Mouse (Mus musculus) hindbrain, embryonic 11.5 days (tissue): ENCODE measurements around the gene Olfr1366. TPM values are rescaled to one million over a fixed set of nuclear protein-coding genes. Genes with fewer than 3 reads are reported as not detected.
"Not testable (repeated sequence)": the region's sequence is repeated elsewhere in the genome, so short reads cannot be mapped to it uniquely, and the experiment has no call there.

ENCODE experiments used
- ATAC-seq: fragments of 200-750 bp; cut with Nextera tagmentation; 2 replicates; pipeline ENCODE4 v1.8.0; 2017; ENCODE audit warnings: mild to moderate bottlenecking, moderate TSS enrichment, moderate library complexity; ENCODE audit not compliant: low FRiP score
- DNase-seq: peaks from one replicate; pipeline ENCODE4 v3.0.0-alpha.2; 2015; ENCODE audit warnings: low spot score
- H3K27ac ChIP-seq: fragments of 300-500 bp; sonication (generic); 2 replicates; pipeline ENCODE4 v1.5.1; 2014; ENCODE audit warnings: mild to moderate bottlenecking, low read depth, low read length
- H3K27me3 ChIP-seq: fragments of 300-500 bp; sonication (generic); 2 replicates; pipeline ENCODE4 v1.6.1; 2014; ENCODE audit warnings: mild to moderate bottlenecking, low read length, moderate library complexity, mixed read lengths; ENCODE audit not compliant: control insufficient read depth, insufficient read depth
- H3K36me3 ChIP-seq: fragments of 300-500 bp; sonication (generic); 2 replicates; pipeline ENCODE4 v1.6.1; 2014; ENCODE audit warnings: mild to moderate bottlenecking, low read length, moderate library complexity, mixed read lengths; ENCODE audit not compliant: control insufficient read depth, insufficient read depth
- H3K4me1 ChIP-seq: fragments of 300-500 bp; sonication (generic); replicated peaks from 2 replicates; pipeline ENCODE4 v1.6.1; 2014; ENCODE audit warnings: low read length, mixed read lengths; ENCODE audit not compliant: control insufficient read depth, insufficient read depth
- H3K4me2 ChIP-seq: fragments of 300-500 bp; sonication (generic); replicated peaks from 2 replicates; pipeline ENCODE4 v1.6.1; 2014; ENCODE audit warnings: mild to moderate bottlenecking, low read depth, low read length
- H3K4me3 ChIP-seq: fragments of 300-500 bp; sonication (generic); 2 replicates; pipeline ENCODE4 v1.5.1; 2014; ENCODE audit warnings: low read depth, low read length
- H3K9ac ChIP-seq: fragments of 300-500 bp; sonication (generic); 2 replicates; pipeline ENCODE4 v1.6.1; 2014; ENCODE audit warnings: low read depth, low read length
- H3K9me3 ChIP-seq: fragments of 300-500 bp; sonication (generic); 2 replicates; pipeline ENCODE4 v1.6.1; 2016; ENCODE audit warnings: low read length; ENCODE audit not compliant: control insufficient read depth
- WGBS: fragments of 180-500 bp; shearing (Covaris S2); extraction: QIAGEN DNeasy Blood & Tissue Kit; methylation state at CpG from one replicate; pipeline ENCODE4 v1.1.7; 2014; 5-methylcytosine and 5-hydroxymethylcytosine counted together
- polyA plus RNA-seq: library from polyadenylated mRNA; unstranded; fragments of >200 nt; fragmentation: Nextera tagmentation; extraction: Ambion mirVana; gene quantifications from 2 replicates; pipeline ENCODE4 v1.2.1, GENCODE M21; 2014

The Olfr1366 gene
- polyA plus RNA-seq, 1 experiment from 2014 or later, result 0.05 TPM

DNA sequence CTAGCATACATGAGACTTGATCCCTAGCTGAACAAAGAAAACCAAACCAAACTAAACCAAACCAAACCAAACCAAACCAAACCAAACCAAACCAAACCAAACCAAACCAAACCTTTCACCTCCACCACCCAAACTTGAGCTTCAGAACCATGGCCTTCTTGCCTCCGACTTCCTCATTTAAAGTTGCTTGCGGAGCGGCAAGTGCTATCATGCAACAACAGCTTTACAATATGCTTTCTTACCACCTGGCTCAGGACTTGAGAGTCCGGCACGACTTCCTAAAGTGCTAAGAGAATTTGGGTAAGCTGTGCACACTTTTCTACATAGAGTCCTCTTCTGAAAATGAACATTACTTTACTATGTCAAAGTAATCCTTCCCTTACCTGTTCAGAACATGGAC, 40.3 kb downstream of the Olfr1366 start:
- H3K4me3 ChIP-seq, result no peak overlapping the region
- H3K4me2 ChIP-seq, result no peak overlapping the region
- WGBS, result 82% methylated on average over 5 of the region's 5 CpGs
- no peaks in the 10 kb centered on the region for H3K27me3 ChIP-seq
- no peak overlapping the region for H3K9ac ChIP-seq
- DNase-seq (no peak), ATAC-seq (no peak)
- H3K4me1 ChIP-seq, result no peaks in the 10 kb centered on the region
- H3K27ac ChIP-seq, result no peak overlapping the region
- no peaks in the 10 kb centered on the region for H3K9me3 ChIP-seq
- H3K36me3 ChIP-seq, result no peaks in the 10 kb centered on the region

DNA sequence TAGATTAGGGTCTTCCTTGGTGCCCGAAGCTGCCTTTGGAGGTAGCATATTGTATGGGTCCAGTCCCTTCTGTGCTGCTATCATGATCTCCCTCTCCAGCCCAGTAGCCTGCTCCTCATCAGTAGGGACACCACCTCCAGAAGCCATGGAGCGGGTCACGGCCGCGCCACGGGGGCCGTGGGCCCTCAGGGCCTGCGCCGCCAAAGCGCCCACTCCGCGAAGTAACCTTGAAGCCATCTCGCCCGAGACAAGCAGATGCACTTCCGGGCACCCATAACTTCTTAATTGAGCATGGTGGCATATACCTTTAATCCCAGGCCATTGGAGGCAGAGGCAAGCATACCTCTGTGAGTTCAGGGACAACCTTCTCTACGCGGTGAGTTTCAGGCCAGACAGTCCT, 41.4 kb downstream of the Olfr1366 start, which contains the start of gene Gm11273:
Gene Gm11273 (minus strand): TSS at position 237 of the 400 bp plus-strand sequence.
- H3K9ac ChIP-seq, H3K4me3 ChIP-seq, H3K27ac ChIP-seq, H3K9me3 ChIP-seq, H3K4me1 ChIP-seq, H3K4me2 ChIP-seq, H3K27me3 ChIP-seq, ATAC-seq, DNase-seq, H3K36me3 ChIP-seq: not testable (repeated sequence)
- 90% methylated on average over 14 of the region's 17 CpGs for WGBS

DNA sequence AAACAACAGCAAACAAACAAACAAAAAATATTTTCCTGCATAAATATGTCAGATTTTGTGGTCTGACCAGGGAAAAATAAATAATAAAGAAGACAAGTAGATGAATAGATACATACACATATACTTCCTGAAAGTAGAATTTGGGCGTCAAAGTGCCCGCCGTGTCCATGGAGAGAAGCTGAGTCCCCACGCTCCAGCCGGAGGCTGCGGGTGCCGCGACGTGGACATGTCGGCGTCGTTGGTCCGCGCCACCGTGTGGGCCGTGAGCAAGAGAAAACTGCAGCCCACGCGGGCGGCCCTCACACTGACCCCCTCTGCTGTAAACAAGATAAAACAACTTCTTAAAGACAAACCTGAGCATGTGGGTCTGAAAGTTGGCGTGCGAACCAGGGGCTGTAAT, 47.5 kb downstream of the Olfr1366 start, which contains the start of gene AK157302:
Gene AK157302 (plus strand): TSS at position 144 of the 400 bp plus-strand sequence.
- 92% methylated on average over 21 of the region's 21 CpGs for WGBS
- H3K27ac ChIP-seq, result no peak within 1 kb of the TSS
- H3K27me3 ChIP-seq, result no peaks in the 10 kb centered on the region
- no peak within 1 kb of the TSS for H3K4me2 ChIP-seq
- ATAC-seq (no peak), DNase-seq (no peak)
- no peaks in the 10 kb centered on the region for H3K36me3 ChIP-seq
- no peaks in the 10 kb centered on the region for H3K9me3 ChIP-seq
- no peak within 1 kb of the TSS for H3K4me3 ChIP-seq
- no peak within 1 kb of the TSS for H3K9ac ChIP-seq
- no peaks in the 10 kb centered on the region for H3K4me1 ChIP-seq

DNA sequence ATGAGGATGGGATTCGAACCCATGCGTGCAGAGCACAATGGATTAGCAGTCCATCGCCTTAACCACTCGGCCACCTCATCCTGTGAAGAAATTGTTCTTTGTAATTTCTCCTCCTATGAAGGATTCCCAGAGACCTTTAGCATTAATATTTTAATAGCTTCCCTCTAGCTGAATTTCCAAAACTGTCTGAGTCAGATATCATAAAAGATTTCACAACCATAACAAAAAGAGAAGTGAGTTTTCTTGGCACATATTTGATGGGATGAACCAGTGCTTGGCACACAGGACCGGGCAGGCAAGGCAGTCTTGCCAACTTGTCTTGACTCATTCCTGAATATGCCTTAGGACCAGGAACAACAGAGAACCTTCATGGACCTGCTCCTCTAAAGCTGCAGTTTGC, 49.8 kb downstream of the Olfr1366 start:
- H3K4me3 ChIP-seq, result no peak overlapping the region
- 94% methylated on average over 5 of the region's 5 CpGs for WGBS
- no peak overlapping the region for H3K9ac ChIP-seq
- H3K4me1 ChIP-seq, result no peaks in the 10 kb centered on the region
- H3K4me2 ChIP-seq, result no peak overlapping the region
- no peaks in the 10 kb centered on the region for H3K27me3 ChIP-seq
- H3K27ac ChIP-seq, result no peak overlapping the region
- ATAC-seq (no peak), DNase-seq (no peak)
- H3K9me3 ChIP-seq, result no peaks in the 10 kb centered on the region
- no peaks in the 10 kb centered on the region for H3K36me3 ChIP-seq

DNA sequence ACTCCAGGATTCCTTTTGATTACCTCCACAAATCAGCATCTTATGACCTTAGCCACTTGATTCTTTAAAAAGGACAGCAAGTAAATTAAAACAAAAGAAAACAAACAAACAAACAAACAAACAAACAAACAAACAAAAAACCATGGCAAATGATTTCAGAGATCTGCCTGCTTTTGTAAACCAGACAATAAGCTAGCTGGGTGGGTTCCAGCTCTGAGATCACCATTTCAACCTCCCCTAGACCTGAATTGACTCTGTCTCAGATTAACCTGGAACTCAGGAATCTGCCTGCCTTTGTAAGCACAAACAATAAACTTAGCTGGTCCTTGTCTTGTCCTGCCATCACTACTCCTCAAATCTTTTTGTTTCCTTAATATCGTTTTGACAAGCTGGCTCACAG, 55.7 kb downstream of the Olfr1366 start:
- H3K9me3 ChIP-seq, result no peaks in the 10 kb centered on the region
- WGBS, result 90% methylated on average over 1 of the region's 1 CpGs

More for the DNA sequence above, 55.7 kb downstream of the Olfr1366 start:
- Histone ChIP-seq H3K4me1 (no peaks in the 10 kb centered on the region), H3K4me3 (no peak overlapping the region), H3K27ac (no peak overlapping the region), H3K36me3 (no peaks in the 10 kb centered on the region), H3K9ac (no peak overlapping the region), H3K27me3 (no peaks in the 10 kb centered on the region), H3K4me2 (no peak overlapping the region)
- DNase-seq (no peak), ATAC-seq (no peak)

Other genes with a start within 250 kb of the Olfr1366 start
- 0.32 TPM in 1 of 2 replicates, not detected in the other for gene Gpx6, start 230.7 kb downstream of the Olfr1366 start, polyA plus RNA-seq
- not detected in 2 replicates for gene Olfr1367, start 195.9 kb downstream of the Olfr1366 start, polyA plus RNA-seq
- gene Zscan12, start 180.0 kb downstream of the Olfr1366 start, polyA plus RNA-seq, result 18.7 and 20.3 TPM in 2 replicates
- 84.8 and 90.5 TPM in 2 replicates for gene Zkscan3, start 140.1 kb downstream of the Olfr1366 start, polyA plus RNA-seq
- gene Pgbd1, start 101.8 kb downstream of the Olfr1366 start, polyA plus RNA-seq, result 5.9 and 6.0 TPM in 2 replicates
- gene Zscan26, start 89.1 kb downstream of the Olfr1366 start, polyA plus RNA-seq, result 18.4 and 21.0 TPM in 2 replicates
- gene Nkapl, start 74.3 kb downstream of the Olfr1366 start, polyA plus RNA-seq, result 2.5 and 3.4 TPM in 2 replicates
- 5.2 and 5.9 TPM in 2 replicates for gene Zkscan4, start 63.9 kb downstream of the Olfr1366 start, polyA plus RNA-seq
- gene Gm10065, start 63.4 kb downstream of the Olfr1366 start, polyA plus RNA-seq, result not detected in 2 replicates
- 0.23 and 0.35 TPM in 2 replicates for gene AK157302, start 47.6 kb downstream of the Olfr1366 start, polyA plus RNA-seq
- gene Gm11273, start 41.4 kb downstream of the Olfr1366 start, polyA plus RNA-seq, result 3.7 and 5.1 TPM in 2 replicates
- gene Zkscan8, start 11.7 kb downstream of the Olfr1366 start, polyA plus RNA-seq, result 9.8 and 11.0 TPM in 2 replicates
- gene Olfr1535, start 17.1 kb upstream of the Olfr1366 start, polyA plus RNA-seq, result 0.17 TPM in 1 of 2 replicates, not detected in the other
- not detected in 2 replicates for gene Olfr1364, start 39.0 kb upstream of the Olfr1366 start, polyA plus RNA-seq
- not detected in 2 replicates for gene Olfr1362, start 71.2 kb upstream of the Olfr1366 start, polyA plus RNA-seq
- gene Olfr11, start 99.7 kb upstream of the Olfr1366 start, polyA plus RNA-seq, result not detected in 2 replicates
- gene Olfr1361, start 120.6 kb upstream of the Olfr1366 start, polyA plus RNA-seq, result not detected in 2 replicates
- gene Olfr1360, start 134.6 kb upstream of the Olfr1366 start, polyA plus RNA-seq, result not detected in 2 replicates
- gene Olfr1359, start 155.3 kb upstream of the Olfr1366 start, polyA plus RNA-seq, result not detected in 2 replicates
- gene Hist1h2bl, start 173.3 kb upstream of the Olfr1366 start, polyA plus RNA-seq, result 2.1 and 3.0 TPM in 2 replicates
- gene Hist1h2ai, start 173.6 kb upstream of the Olfr1366 start, polyA plus RNA-seq, result 17.3 and 25.6 TPM in 2 replicates
- 12.7 and 20.0 TPM in 2 replicates for gene Hist1h3h, start 174.9 kb upstream of the Olfr1366 start, polyA plus RNA-seq
- gene Hist1h2bm, start 179.2 kb upstream of the Olfr1366 start, polyA plus RNA-seq, result 4.2 and 4.3 TPM in 2 replicates
- gene Hist1h4j, start 192.3 kb upstream of the Olfr1366 start, polyA plus RNA-seq, result 0.94 and 1.4 TPM in 2 replicates
- gene Hist1h4k, start 207.7 kb upstream of the Olfr1366 start, polyA plus RNA-seq, result 2.4 and 8.0 TPM in 2 replicates
- 4.9 and 6.5 TPM in 2 replicates for gene Hist1h2ak, start 211.0 kb upstream of the Olfr1366 start, polyA plus RNA-seq
- gene Hist1h2bn, start 211.3 kb upstream of the Olfr1366 start, polyA plus RNA-seq, result 0.67 and 2.2 TPM in 2 replicates
- 19.1 TPM in 2 replicates for gene Hist1h1b, start 237.8 kb upstream of the Olfr1366 start, polyA plus RNA-seq
- 232 and 252 TPM in 2 replicates for gene Hist1h3i, start 240.6 kb upstream of the Olfr1366 start, polyA plus RNA-seq
- 1.4 and 8.5 TPM in 2 replicates for gene Hist1h2an, start 244.4 kb upstream of the Olfr1366 start, polyA plus RNA-seq
- gene Hist1h2bp, start 244.7 kb upstream of the Olfr1366 start, polyA plus RNA-seq, result 2.2 and 2.9 TPM in 2 replicates